ENCODE assay signal across 16 mouse cellular contexts in the genomic region with DNA sequence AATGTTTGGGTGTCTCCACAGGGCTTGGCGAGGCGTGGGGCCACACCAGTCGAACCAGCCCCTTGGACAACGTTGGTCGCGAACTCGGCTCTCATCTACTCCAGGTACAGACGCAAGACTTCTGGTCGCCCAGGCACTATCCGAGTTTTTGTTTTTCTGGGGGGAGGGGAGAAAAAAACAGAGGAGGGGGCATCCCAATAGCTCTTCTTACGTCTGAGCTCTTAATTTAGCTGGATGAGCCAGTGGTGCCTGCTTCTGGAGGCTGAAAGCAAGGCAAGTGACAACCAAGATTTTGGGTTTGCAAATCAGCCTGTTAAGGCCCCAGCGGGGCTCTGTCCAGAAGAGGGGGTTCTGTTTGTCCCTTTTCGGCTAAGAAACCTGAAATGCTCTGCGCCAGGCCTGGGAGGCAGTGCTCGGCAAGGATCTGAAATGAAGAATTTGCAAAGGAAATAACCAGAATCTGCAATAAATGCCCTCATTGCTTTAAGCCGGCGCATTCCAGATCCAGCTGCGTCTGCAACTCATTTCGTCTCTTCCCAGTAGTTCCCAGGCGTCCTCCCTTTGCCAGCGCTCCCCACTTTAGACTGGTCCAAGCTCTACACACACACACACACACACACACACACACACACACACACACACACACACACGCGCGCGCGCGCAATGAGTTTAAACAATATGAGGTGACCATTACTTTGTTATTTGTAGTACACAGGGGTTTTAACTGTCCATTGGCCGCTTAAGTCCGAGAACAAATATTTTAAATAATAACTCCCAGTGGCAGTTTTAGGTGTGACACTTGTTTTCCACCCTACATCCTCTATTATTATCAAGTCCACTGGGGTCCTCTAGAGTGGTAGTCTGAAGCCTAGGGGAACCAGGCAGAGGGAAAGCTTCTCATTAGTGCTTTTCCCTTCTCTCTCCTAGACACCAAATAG. TPM values are rescaled to one million over a fixed set of nuclear protein-coding genes. Genes with fewer than 3 reads are reported as not detected.
DNase-seq lines count a peak whose midpoint lies in the region; ATAC-seq and TF ChIP-seq lines count a peak whose summit lies in the region.
"Had no signal": no experiment of that assay in that cellular context is flagged by ENCODE, and none has a peak within 500 bp of the region (broad histone marks: within the 10 kb centered on the region; RNA-seq: fewer than 3 reads in every experiment).

No protein-coding gene starts in this region.

- no peak for DNase-seq in heart, postnatal 10 days
- DNase-seq in stomach, postnatal 0 days (ENCODE audit: low spot score): no peak
- DNase-seq in limb, embryonic 10.5 days (ENCODE audit: low spot score): peak; percentile 59
- DNase-seq in frontal cortex, postnatal 14 days (ENCODE audit: low spot score in 2 of 2): no peak
- no peak for DNase-seq in urinary bladder, postnatal 4 days (ENCODE audit: low spot score in 2 of 2)
- DNase-seq: lung, adult 18-20 months; right cerebral cortex, postnatal 14 days had no signal

- H3K27ac ChIP-seq in heart, embryonic 13.5 days (replicated peaks): no peak overlapping the region
- H3K27ac ChIP-seq in stomach, embryonic 15.5 days: no peak overlapping the region
- no peak overlapping the region for H3K27ac ChIP-seq in stomach, postnatal 0 days (replicated peaks)
- no peak overlapping the region for H3K27ac ChIP-seq in limb, embryonic 10.5 days
- H3K27ac ChIP-seq in intestine, embryonic 16.5 days (ENCODE audit: low read length): no peak overlapping the region

- TF ChIP-seq EP300 in stomach, postnatal 0 days (optimal IDR thresholded peaks at IDR 0.05): no peak

- H3K27me3 ChIP-seq in heart, embryonic 13.5 days (replicated peaks): peaks cover 99% of the 10 kb centered on the region
- peaks cover 95% of the 10 kb centered on the region for H3K27me3 ChIP-seq in stomach, embryonic 15.5 days (replicated peaks)
- H3K27me3 ChIP-seq in stomach, postnatal 0 days (ENCODE audit: control insufficient read depth, insufficient read depth, low read length): peaks cover 33% of the 10 kb centered on the region
- H3K27me3 ChIP-seq in limb, embryonic 10.5 days (ENCODE audit: low read depth, poor library complexity, severe bottlenecking): peaks cover 100% of the 10 kb centered on the region
- H3K27me3 ChIP-seq in intestine, embryonic 16.5 days (replicated peaks; ENCODE audit: control insufficient read depth, insufficient read depth, low read length): peaks cover 88% of the 10 kb centered on the region

- no peaks in the 10 kb centered on the region for H3K9me3 ChIP-seq in heart, embryonic 13.5 days
- H3K9me3 ChIP-seq in stomach, embryonic 15.5 days: no peaks in the 10 kb centered on the region
- no peaks in the 10 kb centered on the region for H3K9me3 ChIP-seq in stomach, postnatal 0 days (ENCODE audit: control insufficient read depth, low read length)
- H3K9me3 ChIP-seq in limb, embryonic 10.5 days (replicated peaks): no peaks in the 10 kb centered on the region
- no peaks in the 10 kb centered on the region for H3K9me3 ChIP-seq in intestine, embryonic 16.5 days (ENCODE audit: control insufficient read depth, low read length)
- H3K9me3 ChIP-seq: heart, embryonic 12.5 days had no signal

- no peak for ATAC-seq in heart, embryonic 13.5 days (ENCODE audit: extremely low read depth, insufficient number of reproducible peaks, low FRiP score, low TSS enrichment)
- ATAC-seq in stomach, embryonic 15.5 days (ENCODE audit: insufficient read depth, low FRiP score, low read depth): 0 out of 2 replicates have a peak, but pooled peaks have one; percentile 21
- no peak for ATAC-seq in stomach, postnatal 0 days (ENCODE audit: low FRiP score, low TSS enrichment)
- no peak for ATAC-seq in intestine, embryonic 16.5 days
- ATAC-seq: intestine, postnatal 0 days had no signal

- no peaks in the 10 kb centered on the region for H3K36me3 ChIP-seq in heart, embryonic 13.5 days
- no peaks in the 10 kb centered on the region for H3K36me3 ChIP-seq in stomach, embryonic 15.5 days
- H3K36me3 ChIP-seq in stomach, postnatal 0 days (ENCODE audit: control insufficient read depth, insufficient read depth, low read length): no peaks in the 10 kb centered on the region
- H3K36me3 ChIP-seq in limb, embryonic 10.5 days: no peaks in the 10 kb centered on the region
- no peaks in the 10 kb centered on the region for H3K36me3 ChIP-seq in intestine, embryonic 16.5 days (ENCODE audit: control insufficient read depth, insufficient read depth, low read length)
- H3K36me3 ChIP-seq: heart, embryonic 12.5 days had no signal

- no peak overlapping the region for H3K4me2 ChIP-seq in heart, embryonic 13.5 days
- no peak overlapping the region for H3K4me2 ChIP-seq in stomach, embryonic 15.5 days
- no peak overlapping the region for H3K4me2 ChIP-seq in stomach, postnatal 0 days (replicated peaks; ENCODE audit: low read depth)
- H3K4me2 ChIP-seq in intestine, embryonic 16.5 days (ENCODE audit: low read depth, low read length): no peak overlapping the region
- H3K4me2 ChIP-seq: heart, embryonic 12.5 days had no signal

- TF ChIP-seq CTCF in stomach, postnatal 0 days (IDR thresholded peaks at IDR 0.05; ENCODE audit: low read depth): no peak

- H3K4me1 ChIP-seq in heart, embryonic 13.5 days: peaks cover 9% of the 10 kb centered on the region
- 0 out of 2 replicates have a peak, but pooled peaks cover 12% of the 10 kb centered on the region for H3K4me1 ChIP-seq in stomach, embryonic 15.5 days
- H3K4me1 ChIP-seq in stomach, postnatal 0 days (replicated peaks; ENCODE audit: control insufficient read depth, insufficient read depth): no peaks in the 10 kb centered on the region
- H3K4me1 ChIP-seq in limb, embryonic 10.5 days: peaks cover 26% of the 10 kb centered on the region
- no peaks in the 10 kb centered on the region for H3K4me1 ChIP-seq in intestine, embryonic 16.5 days (ENCODE audit: control insufficient read depth, insufficient read depth, low read length)

- WGBS in heart, embryonic 13.5 days: 10% methylated on average over 29 of the region's 29 CpGs
- 22% methylated on average over 28 of the region's 29 CpGs for WGBS in stomach, embryonic 15.5 days
- WGBS in stomach, postnatal 0 days: 30% methylated on average over 29 of the region's 29 CpGs
- 6% methylated on average over 29 of the region's 29 CpGs for WGBS in limb, embryonic 10.5 days
- WGBS in intestine, embryonic 16.5 days: 10% methylated on average over 29 of the region's 29 CpGs

- no peak overlapping the region for H3K9ac ChIP-seq in heart, embryonic 13.5 days
- H3K9ac ChIP-seq in stomach, embryonic 15.5 days: no peak overlapping the region
- no peak overlapping the region for H3K9ac ChIP-seq in stomach, postnatal 0 days (ENCODE audit: low read length)
- no peak overlapping the region for H3K9ac ChIP-seq in intestine, embryonic 16.5 days (ENCODE audit: low read depth, low read length)
- H3K9ac ChIP-seq: heart, embryonic 12.5 days had no signal

- peak overlapping the region; percentile 10; the same call in 1 of the 2 replicates for H3K4me3 ChIP-seq in heart, embryonic 13.5 days
- no peak overlapping the region for H3K4me3 ChIP-seq in stomach, embryonic 15.5 days (replicated peaks)
- H3K4me3 ChIP-seq in stomach, postnatal 0 days (ENCODE audit: low read depth, low read length): no peak overlapping the region
- H3K4me3 ChIP-seq in limb, embryonic 10.5 days: no peak overlapping the region; the same call in 1 of the 2 replicates
- H3K4me3 ChIP-seq in intestine, embryonic 16.5 days (ENCODE audit: low read length): no peak overlapping the region
- H3K4me3 ChIP-seq: heart, embryonic 12.5 days had no signal

- intact Hi-C loops in heart, postnatal 10 days (cut with DNase I): loop anchor here (5.0 to 10.0 kb wide), 2 partner anchors 203 to 310 kb away; a partner anchor contains a TSS

RNA-seq across cellular contexts. Expression of a gene that starts 10.5 kb away (rescaled TPM):
- polyA plus RNA-seq in heart, embryonic 13.5 days (2015; fragmentation: Nextera tagmentation; extraction: Ambion mirVana): not detected in 2 replicates
- total RNA-seq in heart, postnatal 10 days (2021): not detected
- polyA plus RNA-seq in stomach, embryonic 15.5 days (2015; fragmentation: Nextera tagmentation; extraction: Ambion mirVana): 0.23 and 0.61 TPM in 2 replicates
- not detected in 2 replicates for polyA plus RNA-seq in stomach, postnatal 0 days (2015; fragmentation: Nextera tagmentation; extraction: Ambion mirVana)
- 0.65 and 0.74 TPM in 2 replicates for polyA plus RNA-seq in limb, embryonic 10.5 days (2016; fragmentation: Nextera tagmentation; extraction: Ambion mirVana)
- polyA plus RNA-seq in intestine, embryonic 16.5 days (2015; fragmentation: Nextera tagmentation; extraction: Ambion mirVana): 0.02 TPM in 1 of 2 replicates, not detected in the other
- total RNA-seq: adrenal gland, adult 18-20 months; megakaryocyte-erythroid progenitor cell, adult 5-6 weeks had no signal
- polyA plus RNA-seq: cortical plate, adult 2 months; heart, embryonic 12.5 days; intestine, postnatal 0 days; stomach, embryonic 14.5 days had no signal
